Mouse (Mus musculus) small intestine, adult 10 weeks (tissue): ENCODE results near the gene Zfp764. TPM values are rescaled to one million over a fixed set of nuclear protein-coding genes. Genes with fewer than 3 reads are reported as not detected.

Source experiments
- polyA plus RNA-seq: library from polyadenylated mRNA; stranded (reverse); fragments of 350-450 nt; fragmentation: Illumina TruSeq; extraction: RNeasy Lipid Tissue Mini Kit (QIAGEN cat#74804); gene quantifications from one replicate; pipeline ENCODE4 v1.2.3, GENCODE M21; 2014; ENCODE audit warnings: low replicate concordance

The Zfp764 gene
- polyA plus RNA-seq: 3.5 TPM

GRCm38 (mm10) chr7:127406002-127406987, at the start of gene Zfp764:
TSS of gene Zfp764 (minus strand) at chr7:127406822.

GRCm38 (mm10) chr7:127448521-127449300, 42.1 kb upstream of the Zfp764 start, which contains the start of gene Zfp689:
TSS of gene Zfp689 (minus strand) at chr7:127449158.

GRCm38 (mm10) chr7:127421388-127422191, 15.0 kb upstream of the Zfp764 start, which contains the start of gene Zfp688:
TSS of gene Zfp688 (minus strand) at chr7:127422068.

GRCm38 (mm10) chr7:127393157-127393943, 13.3 kb downstream of the Zfp764 start, which contains the start of gene E430018J23Rik:
TSS of gene E430018J23Rik (minus strand) at chr7:127393629.

GRCm38 (mm10) chr7:127386641-127387392, 19.8 kb downstream of the Zfp764 start, which contains the start of gene 9130019O22Rik:
TSS of gene 9130019O22Rik (minus strand) at chr7:127387166.

DNA sequence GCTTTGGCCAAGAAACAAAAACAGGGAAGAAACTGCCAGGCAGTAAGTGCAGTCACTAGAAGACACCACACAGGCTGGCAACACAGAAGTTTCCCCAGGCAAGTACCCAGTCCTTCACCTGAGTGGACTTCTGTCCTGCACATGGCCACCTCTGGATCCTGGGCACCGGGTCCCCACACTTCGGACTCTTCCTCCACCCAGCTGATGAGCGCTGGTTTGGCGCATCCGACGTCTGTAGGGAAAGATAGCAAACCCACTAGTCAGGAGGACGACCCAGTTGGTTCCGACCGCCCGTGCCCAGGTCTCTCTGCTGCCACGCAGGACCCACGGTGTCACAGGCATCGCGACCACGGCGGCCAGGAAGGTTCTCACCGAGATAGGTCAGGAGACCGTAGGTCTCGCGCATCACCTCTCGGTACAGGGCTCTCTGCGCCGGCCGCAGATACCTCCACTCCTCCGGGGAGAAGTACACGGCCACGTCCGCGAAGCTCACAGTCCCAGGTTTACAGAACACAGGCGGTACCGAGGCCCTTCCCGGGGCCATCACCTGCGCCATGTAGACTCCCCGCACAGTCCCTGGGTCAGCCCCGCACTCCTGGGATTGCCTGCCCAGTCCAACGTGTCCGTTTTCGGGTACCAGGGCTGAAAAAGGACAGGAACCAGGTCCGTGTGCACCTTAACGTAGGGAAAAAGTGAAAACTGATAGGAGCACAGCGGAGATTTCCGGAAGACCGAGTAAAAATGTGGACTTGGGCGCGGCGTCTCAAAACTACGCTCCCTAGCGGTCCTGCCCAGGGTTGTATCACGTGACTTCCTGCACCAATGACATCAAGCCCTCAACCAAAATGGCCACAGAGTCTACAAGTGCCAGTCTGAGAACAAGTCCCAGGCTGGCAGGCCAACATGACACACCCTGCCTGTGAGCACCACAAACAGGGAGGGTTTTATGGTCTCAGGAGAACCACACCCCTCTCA, 31.1 kb downstream of the Zfp764 start, which contains the start of gene Zfp747:
TSS of gene Zfp747 (minus strand) at position 780 of the 975 bp plus-strand sequence.

Other genes starting within 250 kb of the Zfp764 start
- gene Cd2bp2, start 210.8 kb downstream of the Zfp764 start, polyA plus RNA-seq: 9.1 TPM
- 3.0 TPM for gene Tbc1d10b, start 198.4 kb downstream of the Zfp764 start, polyA plus RNA-seq
- not detected for gene Mylpf, start 197.9 kb downstream of the Zfp764 start, polyA plus RNA-seq
- gene Zfp553, start 173.8 kb downstream of the Zfp764 start, polyA plus RNA-seq: 0.63 TPM
- gene Sept1, start 173.7 kb downstream of the Zfp764 start, polyA plus RNA-seq: 1.5 TPM
- not detected for gene Zfp771, start 162.5 kb downstream of the Zfp764 start, polyA plus RNA-seq
- gene Dctpp1, start 146.1 kb downstream of the Zfp764 start, polyA plus RNA-seq: 0.78 TPM
- gene Sephs2, start 132.8 kb downstream of the Zfp764 start, polyA plus RNA-seq: 171 TPM
- 1.3 TPM for gene Itgal, start 110.6 kb downstream of the Zfp764 start, polyA plus RNA-seq
- 2.2 TPM for gene Zfp768, start 61.2 kb downstream of the Zfp764 start, polyA plus RNA-seq
- 5.3 TPM for gene Zfp747, start 30.8 kb downstream of the Zfp764 start, polyA plus RNA-seq
- gene 9130019O22Rik, start 19.7 kb downstream of the Zfp764 start, polyA plus RNA-seq: 2.9 TPM
- gene E430018J23Rik, start 13.2 kb downstream of the Zfp764 start, polyA plus RNA-seq: 1.2 TPM
- gene Zfp688, start 15.2 kb upstream of the Zfp764 start, polyA plus RNA-seq: 2.5 TPM
- 0.97 TPM for gene Zfp689, start 42.3 kb upstream of the Zfp764 start, polyA plus RNA-seq
- gene Prr14, start 52.8 kb upstream of the Zfp764 start, polyA plus RNA-seq: 29.5 TPM
- gene Fbrs, start 72.4 kb upstream of the Zfp764 start, polyA plus RNA-seq: 5.9 TPM
- 4.5 TPM for gene Srcap, start 105.2 kb upstream of the Zfp764 start, polyA plus RNA-seq
- gene Gm42715, start 112.8 kb upstream of the Zfp764 start, polyA plus RNA-seq: 5.1 TPM
- gene Tmem265, start 154.6 kb upstream of the Zfp764 start, polyA plus RNA-seq: not detected
- gene Phkg2, start 166.5 kb upstream of the Zfp764 start, polyA plus RNA-seq: 18.3 TPM
- gene Ccdc189, start 181.8 kb upstream of the Zfp764 start, polyA plus RNA-seq: not detected
- gene Rnf40, start 181.9 kb upstream of the Zfp764 start, polyA plus RNA-seq: 0.82 TPM
- 4.8 TPM for gene Zfp629, start 209.0 kb upstream of the Zfp764 start, polyA plus RNA-seq